Mouse (Mus musculus) cerebellum, postnatal 36 days (tissue): ENCODE results near the gene Arxes2.

Source experiments
- DNase-seq, 2 experiments: peaks; one replicate each; pipeline ENCODE4 v3.0.0; 2021 to 2022; ENCODE audit warnings: mixed read lengths in 2 of 2

Gene Arxes2

DNA sequence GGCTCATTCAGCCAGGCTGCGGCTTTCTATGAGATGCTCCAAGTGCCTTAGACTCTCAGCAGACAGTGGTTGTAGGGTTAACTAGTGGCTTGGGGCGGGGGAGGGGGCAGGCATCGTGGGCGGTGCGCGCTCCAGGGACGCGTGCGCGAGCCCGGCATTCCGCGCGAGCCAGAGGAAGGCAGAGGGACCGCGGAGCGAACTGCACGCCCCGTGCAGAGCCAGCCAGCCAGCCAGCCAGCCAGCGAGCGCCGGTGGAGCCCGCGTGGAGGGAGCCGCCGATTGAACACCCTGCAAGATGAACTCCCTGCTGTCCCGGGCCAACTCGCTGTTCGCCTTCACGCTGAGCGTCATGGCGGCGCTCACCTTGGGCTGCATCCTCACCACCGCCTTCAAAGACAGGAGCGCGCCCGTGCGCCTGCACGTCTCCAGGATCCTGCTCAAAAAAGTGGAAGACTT lies at the start of gene Arxes2:
Arxes2 (plus strand) TSS at position 161 of the 456 bp plus-strand sequence.
- DNase-seq = peak in 1 of 2 experiments; percentile 45

- DNase-seq = no peak
Measured at GRCm38 (mm10) chrX:135948699-135949437, 44.8 kb upstream of the Arxes2 start.

GRCm38 (mm10) chrX:135956988-135957690 lies 36.5 kb upstream of the Arxes2 start:
- DNase-seq = no peak

DNA sequence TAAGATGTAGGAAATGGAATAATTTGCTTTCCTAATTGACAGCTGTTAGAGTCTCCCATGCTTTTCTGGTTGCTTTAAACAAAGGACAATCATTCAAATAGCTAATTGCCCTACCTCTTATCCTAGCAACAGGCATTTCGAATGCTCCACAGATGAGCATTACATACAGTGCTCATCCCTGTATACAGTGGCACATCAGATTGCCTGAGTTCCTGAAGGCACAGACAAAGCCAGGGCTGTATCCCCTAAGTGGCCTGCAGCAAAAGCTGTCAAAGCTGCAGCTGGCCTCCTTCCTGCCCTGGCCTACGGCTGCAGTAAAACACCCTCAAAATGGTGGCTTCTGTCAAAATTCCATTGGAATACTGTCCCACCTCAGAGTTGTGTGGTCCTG lies 35.9 kb upstream of the Arxes2 start:
- DNase-seq = no peak

GRCm38 (mm10) chrX:135958589-135959225 lies 34.9 kb upstream of the Arxes2 start:
- DNase-seq = no peak

DNA sequence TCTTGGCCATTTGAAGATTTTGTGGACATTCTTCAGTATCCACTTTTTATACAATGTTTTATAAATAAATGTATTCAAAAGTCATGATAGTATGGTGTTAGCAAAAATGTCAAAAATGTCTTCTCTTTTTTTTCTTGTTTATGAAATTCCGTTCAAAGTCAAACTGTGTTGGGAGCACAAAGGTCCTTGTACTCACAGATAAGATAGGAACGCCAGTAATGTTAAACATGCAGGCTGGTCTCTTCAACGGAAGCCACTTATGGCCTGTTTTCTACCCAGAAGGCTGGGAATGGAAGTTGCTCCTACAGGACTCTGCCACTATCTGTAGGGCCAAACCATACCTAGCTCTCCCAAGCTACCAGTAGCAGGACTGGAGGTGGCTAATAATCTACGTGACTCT lies 34.1 kb upstream of the Arxes2 start:
- DNase-seq = no peak

GRCm38 (mm10) chrX:135962342-135962741 lies 31.3 kb upstream of the Arxes2 start:
- no peak for DNase-seq

GRCm38 (mm10) chrX:135963130-135963529 lies 30.5 kb upstream of the Arxes2 start:
- no peak for DNase-seq

DNA sequence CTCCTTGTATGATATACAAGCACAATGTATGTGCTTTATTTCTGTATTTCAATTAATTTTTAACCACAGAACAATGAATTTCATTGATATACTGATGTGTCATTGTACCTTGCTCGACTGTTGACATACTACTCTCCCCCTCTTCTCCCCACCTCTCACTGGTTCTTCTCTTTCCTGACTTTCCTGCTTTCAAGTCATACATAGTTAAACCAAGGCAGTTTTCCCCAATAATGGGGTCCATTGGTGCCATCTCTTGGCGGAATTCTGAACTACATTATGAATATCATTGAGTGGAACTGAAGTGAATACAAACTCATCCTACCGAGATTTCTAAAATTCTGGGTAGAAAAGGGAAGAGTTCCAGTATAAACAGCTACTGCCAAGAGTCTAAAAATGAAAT lies 30.0 kb upstream of the Arxes2 start:
- DNase-seq = peak in 1 of 2 experiments; percentile 28

GRCm38 (mm10) chrX:135973597-135974423 lies 19.8 kb upstream of the Arxes2 start:
- no peak for DNase-seq

DNA sequence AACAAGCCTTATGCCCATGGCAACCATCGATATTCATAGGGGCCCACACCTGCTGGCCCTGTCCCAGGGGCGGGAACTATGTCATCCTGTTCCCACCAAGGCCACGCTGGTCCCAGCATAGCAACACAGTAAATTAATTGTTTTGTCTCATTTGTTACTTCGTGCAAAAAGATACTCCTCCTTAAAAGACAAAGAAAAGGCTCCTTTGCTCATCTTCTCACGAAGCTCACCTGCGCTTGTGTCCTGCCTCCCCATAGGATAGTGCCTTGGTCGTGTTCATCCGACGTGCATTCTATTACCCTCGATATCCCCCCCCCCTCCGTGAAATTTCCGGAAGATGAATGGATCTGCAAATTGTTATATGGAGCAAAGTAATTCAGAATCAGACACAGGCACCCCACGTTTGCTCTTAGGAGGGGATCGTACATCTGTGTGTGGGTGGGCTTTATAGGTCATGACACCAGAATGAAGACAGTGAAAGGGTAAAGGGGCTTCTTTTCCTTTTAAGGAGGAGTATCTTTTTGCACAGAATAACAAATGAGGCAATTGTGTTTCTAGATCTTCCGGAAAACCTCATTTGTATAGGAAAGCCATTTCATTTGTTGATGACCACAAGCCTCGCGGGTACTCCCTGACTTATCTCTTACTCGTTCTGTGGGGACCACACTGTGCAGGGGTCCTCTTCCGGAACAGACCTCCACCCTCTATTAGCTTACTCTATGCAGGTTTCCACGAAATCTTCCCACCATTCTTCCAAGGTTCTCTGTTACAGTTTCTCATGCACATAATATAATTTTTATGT lies 19.0 kb upstream of the Arxes2 start:
- no peak for DNase-seq

DNA sequence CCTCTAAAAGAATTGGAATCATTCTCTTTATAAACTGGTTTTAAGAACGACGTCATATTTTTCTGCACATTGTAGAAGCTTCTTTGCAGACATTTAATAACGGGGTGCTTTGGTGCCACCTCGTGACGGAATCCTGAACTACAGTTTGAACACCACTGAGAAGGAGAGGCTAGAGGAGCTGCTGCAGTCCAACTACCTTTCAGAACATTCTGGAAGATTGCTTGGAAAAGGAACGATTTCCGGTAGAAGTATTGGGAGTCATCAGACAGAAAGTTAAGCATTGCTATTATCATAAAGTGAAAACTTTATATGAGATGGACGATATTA lies 18.4 kb upstream of the Arxes2 start:
- peak; percentile 81 to 89 for DNase-seq

- DNase-seq = no peak
Measured at GRCm38 (mm10) chrX:135984539-135985260, 8.9 kb upstream of the Arxes2 start.

GRCm38 (mm10) chrX:135986267-135986666 lies 7.4 kb upstream of the Arxes2 start:
- no peak for DNase-seq

GRCm38 (mm10) chrX:135990661-135991060 lies 3.0 kb upstream of the Arxes2 start:
- no peak for DNase-seq

GRCm38 (mm10) chrX:135993192-135993594 lies 431 bp upstream of the Arxes2 start:
- peak; percentile 8 to 11 for DNase-seq

DNA sequence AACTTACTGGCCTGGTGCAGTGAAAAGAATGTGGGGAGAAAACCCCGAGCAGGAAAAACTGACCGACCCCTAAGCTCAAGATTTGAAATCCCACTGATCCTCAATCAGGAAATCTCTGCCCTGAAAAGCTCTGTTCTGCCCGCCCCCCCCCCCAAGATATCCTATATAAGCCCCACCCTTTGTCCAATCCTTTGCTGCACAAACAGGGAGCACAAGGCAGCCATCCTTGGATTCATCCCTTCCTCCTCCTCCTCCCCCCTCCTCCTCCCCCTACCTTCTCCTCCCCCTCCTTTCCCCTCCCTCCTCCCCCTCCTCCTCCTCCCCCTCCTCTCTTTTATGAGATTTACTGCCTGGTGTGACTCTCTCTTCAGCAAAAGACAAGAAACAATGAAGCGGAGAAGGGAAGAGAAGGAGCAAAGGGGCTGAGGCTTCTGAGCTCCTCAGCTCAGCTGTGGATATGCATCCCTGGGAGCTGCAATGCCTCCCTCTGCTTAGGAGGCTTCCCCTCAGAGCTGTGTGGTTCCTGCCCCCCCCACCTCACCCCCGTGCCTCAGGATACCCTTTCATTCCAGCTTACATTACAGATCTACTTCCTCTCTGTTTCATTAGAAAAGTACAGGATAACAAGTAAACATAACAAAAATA lies 13.7 kb downstream of the Arxes2 start:
- DNase-seq = no peak

GRCm38 (mm10) chrX:136014392-136014791 lies 20.8 kb downstream of the Arxes2 start:
- no peak for DNase-seq

GRCm38 (mm10) chrX:136030331-136030730 lies 36.7 kb downstream of the Arxes2 start:
- DNase-seq = no peak
